Mouse (Mus musculus) ovary, postnatal 36 days (tissue): ENCODE measurements at regions not wholly inside any gene's neighbourhood (a gene's known extent, or its start where the extent isn't known, plus 50 kb on each side); places are given as distances from the start of the nearest gene placed in this dataset.

Experiments
- DNase-seq: peaks from one replicate; pipeline ENCODE4 v3.0.0; 2022; ENCODE audit warnings: low spot score, mixed read lengths

DNA sequence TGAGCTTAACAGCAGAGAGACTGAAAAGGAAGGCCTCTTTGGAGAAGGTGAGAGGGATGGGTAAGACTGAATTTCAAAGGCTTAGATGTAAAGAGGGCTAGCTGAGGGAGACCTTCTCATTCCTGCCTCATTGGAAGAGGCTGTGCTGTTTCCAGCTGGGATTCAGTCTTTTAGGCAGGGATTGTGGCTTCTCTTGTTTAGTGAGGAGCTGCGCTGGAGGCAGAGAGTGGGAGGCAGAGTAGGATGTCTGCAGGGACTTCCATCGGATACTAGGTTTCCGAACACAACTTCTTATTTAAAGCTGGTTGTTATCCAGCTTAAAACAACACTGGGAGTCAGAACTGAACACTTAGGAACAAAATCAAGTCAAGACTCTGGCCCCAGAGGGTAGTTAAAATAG is 194.8 kb upstream of the Ppargc1a start:
- no peak for DNase-seq

DNA sequence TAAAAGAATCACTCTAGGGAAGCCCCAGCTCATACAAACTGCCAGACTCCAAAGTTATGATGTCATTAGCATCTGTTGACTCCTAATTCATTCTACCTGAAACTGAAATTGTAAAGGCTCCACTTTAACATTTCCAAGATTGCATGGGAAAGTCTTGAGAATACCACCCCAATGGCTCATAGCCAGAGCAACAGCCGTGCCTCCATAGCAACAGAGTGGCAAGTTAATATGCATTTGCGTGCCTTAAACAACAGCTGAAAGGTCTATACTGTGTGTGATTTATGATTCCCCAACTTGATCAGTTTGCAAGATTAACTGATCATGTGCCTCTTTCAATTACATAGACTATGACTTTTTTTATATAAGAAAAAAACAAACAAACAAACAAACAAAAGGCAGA is 190.8 kb upstream of the Ppargc1a start:
- DNase-seq: no peak

DNA sequence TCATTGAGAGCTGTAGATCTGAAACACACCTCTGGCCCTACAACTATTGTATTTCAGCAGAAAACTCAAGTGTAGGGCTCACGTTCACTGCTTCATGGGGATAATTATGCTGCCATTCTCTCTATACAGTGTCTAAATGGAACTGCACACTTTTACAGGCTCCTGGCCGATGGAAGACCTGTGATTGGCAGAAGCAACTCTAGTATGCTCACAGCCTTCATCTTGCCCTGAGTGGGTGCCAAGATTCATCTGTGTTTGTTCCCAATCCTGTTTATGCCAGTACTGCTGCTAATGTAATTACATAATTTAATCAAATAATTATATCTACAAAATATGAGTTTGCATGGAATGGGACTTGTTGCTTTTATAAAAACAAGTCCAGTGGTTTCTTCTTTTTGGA is 190.3 kb upstream of the Ppargc1a start:
- no peak for DNase-seq

DNA sequence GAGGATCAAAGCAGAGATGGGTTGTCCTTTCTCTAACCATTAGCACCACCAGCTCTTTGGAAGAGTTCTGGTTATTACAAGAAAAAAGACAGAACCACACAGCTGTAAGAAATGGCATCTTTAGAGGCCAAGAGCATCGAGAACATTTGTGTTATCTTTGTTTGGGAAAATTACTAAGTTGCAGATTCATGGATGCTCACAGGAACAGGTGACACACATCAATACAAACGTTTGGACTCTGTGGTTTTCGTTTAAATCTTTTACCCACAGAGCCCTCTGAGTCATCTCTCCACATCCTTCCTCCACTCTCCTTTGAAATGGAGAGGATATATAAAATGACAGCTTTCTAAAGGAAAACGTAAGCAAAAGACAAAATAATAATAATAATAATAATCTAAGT is 184.5 kb upstream of the Ppargc1a start:
- no peak for DNase-seq

DNA sequence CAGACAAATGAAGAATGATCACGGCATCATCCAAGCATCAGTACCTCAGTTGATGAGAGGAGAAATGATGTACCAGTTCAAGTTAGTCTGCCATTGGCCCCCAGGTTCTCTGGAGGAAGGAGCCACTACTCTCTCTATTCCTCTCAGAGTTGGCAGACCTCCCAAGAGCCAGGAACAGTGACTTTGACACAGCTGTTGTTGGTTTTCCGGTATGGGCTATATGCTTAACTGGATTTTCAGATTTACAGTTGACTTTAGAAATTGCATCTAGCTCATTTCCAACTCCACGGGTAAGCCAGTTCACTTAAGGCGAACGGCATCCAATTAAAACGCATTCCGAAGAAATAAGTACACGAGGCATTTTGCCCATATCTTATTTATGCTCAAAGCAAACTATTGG is 182.9 kb upstream of the Ppargc1a start:
- DNase-seq: no peak

DNA sequence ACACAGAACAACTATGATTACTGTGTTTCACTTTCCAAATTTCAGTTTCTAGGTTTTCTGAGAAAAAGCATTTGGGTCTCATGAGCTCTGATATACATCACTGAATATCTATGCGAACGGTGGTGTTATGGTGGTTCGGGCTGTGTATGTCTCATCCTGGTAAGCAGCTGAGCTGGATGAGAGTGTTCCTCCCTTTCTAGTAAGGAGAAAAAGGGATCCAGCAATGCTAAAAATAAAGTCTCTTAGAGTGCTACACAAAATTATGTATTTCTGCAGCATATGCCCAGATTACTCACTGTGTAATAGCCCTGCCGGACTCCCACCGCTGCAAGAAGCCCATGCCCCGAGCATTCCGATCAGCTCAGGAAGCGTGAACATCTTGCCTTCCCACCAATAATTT is 173.4 kb upstream of the Ppargc1a start:
- DNase-seq: no peak

DNA sequence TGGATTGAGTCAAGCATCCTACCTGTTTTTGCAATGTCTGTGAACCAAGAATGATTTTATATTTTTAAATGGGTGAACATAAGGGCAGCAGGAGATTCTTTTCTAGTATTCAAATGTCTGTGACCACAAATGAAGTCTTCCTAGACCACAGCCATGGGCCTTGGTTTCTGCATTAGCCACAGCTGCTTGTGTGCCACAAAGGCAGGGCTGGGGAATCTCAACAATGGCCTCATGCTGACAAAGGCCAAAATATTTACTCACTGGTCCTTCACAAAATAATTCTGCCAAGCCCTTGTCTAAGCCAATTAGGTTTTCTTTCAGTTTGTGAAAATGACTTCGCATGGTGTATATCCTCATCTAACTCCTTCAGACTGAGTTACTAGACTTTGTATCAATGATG is 162.7 kb upstream of the Ppargc1a start:
- DNase-seq: no peak

DNA sequence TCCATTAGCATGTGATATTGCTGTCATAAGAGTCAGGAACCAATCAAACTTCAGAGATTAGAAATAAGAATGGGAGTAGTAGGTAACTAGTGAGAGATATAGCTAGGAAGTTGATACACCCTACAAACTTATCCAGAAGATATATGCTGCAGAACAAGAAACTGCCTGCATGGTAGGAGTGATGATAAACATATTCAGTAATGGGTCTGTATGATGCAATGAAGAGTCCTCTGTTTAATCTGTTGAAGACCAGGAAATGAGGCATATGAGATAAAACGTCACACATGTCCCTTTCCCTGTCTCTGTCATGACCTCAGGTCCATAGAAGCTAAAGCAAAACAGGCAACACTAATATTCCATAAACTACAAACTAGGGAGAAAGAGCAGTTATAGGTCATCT is 162.2 kb upstream of the Ppargc1a start:
- no peak for DNase-seq

DNA sequence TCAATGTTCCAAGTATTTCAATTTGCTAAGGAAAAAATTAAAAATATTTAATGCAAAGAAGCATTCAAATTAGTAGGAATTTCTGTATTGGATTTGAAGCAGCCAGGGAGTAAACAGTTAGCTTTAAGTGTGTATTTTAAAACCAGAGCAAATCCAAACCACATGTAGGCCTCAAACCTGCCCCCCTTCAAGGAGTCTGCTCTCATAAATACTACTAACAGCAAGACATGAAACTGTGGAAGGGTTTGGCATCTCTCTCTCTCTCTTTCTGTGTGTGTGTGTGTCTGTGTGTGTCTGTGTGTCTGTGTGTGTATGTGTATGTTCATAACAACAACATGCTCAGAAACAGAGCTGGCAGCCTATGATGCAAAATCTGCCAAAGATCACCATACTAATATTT is 159.2 kb upstream of the Ppargc1a start:
- no peak for DNase-seq

DNA sequence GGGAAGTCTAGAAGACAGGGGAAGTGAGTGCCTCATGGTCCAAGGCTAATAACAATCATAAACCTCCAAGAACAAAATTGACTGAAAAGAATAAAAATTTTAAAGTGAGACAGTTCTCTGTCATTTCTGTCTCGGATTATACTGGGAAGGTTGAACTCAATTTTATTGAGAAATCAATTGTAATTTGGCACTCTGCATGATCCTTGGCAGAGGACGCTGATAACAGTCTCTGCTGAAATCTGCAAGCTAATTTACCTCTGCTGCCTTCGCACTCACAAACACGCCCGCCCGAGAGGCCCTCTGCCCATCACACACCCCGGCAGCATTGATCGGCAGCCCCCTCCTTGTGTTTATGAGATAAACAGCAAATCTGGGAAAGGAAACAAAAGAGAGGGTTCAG is 151.4 kb upstream of the Ppargc1a start:
- no peak for DNase-seq

DNA sequence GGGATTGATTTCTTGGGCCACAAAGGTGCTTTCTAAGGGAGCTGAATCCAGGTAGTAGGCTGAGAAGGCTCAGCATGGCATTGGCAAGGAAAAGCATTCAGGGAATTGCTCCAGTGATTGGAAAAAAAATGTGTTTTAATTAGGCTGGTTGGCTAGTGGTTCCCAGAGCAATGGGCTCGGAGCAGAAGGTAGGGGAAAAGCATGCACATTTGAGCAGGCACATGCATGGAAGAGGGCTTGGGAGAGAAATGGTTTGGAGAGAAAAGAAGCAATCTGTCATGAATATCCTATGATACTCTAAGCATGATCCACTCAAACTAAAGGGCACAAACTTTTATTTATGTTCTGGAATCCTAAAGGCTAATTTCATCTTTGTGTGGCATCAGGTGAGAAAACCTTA is 150.9 kb upstream of the Ppargc1a start:
- no peak for DNase-seq

DNA sequence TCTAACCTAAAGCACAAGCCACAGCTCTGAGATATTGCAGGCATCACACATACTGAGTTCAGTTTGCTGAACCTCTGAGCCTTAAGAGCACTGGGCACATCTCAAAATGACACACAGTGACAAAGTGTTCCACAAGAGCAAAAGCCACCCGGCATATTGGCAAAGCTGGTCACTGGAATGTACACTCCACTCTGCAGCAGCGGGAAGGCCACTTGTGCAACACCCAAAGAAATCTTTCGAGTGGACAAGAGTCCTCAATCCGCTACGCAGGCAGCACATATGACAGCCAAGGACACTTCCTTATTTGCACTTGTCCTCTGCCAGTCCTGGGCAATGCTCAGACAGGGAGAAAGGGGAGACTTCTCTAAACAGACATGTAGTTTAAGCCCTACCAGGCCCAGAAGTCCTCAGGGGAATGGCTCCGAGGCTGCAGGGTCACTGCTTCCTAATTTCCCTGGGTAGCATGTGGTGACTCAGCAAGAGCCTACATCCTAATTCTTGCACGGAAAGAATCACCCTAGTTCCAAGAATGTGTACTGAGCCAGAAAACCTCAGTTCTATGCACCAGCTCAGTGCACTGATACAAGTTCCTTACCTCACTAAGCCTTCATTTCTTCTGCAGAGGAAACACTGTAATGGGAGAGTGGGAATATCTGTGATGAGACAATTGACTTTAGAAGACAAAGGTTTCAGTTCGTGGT is 144.5 kb upstream of the Ppargc1a start:
- no peak for DNase-seq

DNA sequence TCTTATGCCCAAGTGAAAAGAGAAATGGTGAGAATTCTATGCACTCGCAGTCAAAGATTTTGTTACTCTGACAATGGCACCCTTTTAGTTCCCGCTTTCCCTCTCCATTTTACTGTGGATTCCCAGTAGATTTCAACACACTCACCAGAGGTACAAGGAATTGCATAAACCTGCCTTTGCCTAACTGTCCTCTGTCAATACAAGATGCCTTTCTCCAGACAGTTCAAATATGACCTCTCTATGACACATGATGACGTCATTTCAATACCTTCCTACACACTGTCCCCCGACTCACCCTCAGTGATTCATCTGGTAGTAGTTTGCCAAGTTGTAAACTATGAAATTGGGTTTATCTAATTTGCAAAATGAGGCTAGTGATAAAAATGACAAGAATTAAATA is 143.1 kb upstream of the Ppargc1a start:
- no peak for DNase-seq

DNA sequence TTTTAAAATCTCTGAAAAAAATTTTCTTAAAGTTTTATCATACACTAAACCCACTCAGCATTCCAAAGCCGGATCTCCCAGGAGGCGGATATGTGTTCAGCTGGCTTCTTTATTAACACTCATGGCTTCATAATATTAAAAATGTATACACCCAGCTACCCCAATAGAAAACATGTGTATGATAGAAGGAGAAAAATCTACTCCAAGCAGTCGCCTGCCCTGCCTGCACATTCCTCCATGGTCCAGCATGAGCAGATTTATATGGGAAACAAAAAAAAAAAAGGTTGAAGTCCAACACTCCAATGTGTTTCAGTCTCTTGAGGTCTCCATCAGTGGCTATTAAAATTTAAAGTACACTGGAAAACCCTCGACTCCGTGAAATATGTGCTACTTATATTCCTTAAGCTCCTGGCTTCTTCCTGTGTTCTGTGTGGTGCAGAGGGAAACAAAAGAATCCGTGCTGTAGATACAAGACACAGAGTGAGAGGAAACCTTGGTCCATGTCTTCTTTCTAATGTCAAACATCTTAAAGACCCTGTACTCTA is 142.0 kb upstream of the Ppargc1a start:
- no peak for DNase-seq

DNA sequence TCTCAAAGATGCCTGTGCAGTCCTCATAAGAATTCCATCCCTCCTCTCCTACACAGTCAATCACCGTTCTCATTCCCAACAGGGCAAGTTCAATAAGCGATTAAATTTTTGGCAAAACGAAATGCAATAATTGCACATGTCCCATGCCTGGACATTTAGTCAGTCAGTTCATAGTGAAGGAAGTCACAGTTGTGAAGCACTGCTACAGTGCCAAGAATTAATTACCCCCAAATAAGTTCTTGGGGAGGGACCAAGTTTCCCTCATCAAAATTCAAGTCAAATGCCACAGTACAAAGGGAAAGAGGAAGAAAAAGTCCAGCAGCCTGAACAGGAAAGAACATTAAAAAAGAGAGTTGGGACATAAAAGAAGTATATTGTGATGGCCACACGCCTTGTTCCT is 112.4 kb upstream of the Ppargc1a start:
- no peak for DNase-seq

DNA sequence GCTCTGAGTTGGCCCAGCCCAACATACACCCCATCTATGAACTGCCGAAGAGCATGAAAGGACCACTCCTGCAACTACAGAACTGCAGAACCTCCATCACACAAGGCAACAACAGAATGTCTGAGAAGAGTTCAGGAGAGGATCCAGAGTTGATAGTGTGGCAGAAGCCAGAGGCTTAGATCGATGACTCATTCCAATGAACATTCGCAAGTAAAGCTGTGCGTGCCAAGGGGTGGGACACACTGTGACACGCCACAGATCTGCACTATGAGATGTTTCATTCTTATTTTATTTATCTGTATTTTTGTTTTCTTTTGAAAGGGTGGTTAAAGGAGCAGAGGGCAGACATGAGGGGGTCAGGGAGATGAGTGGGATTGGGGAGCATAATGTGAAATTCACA is 103.7 kb upstream of the Ppargc1a start:
- DNase-seq: no peak

DNA sequence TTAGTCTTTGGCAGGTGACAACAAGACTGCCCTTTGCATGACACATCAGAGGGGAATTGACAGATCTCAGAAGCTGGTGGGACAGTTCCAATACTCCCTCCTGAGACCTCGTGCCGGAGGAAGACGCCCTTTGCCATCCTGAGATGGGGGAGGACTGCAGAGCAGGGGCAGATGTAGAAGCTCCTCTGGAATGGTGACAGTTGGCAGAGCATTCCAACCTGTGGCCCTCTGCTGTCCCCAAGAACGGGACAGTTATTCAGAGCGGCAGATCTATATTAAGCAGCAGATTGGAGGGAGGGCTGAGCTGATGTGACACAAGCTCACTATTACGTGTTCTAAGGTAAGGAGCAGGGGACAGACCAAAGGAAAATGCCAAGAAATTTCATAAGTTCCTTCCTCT is 97.7 kb upstream of the Ppargc1a start:
- DNase-seq: no peak

DNA sequence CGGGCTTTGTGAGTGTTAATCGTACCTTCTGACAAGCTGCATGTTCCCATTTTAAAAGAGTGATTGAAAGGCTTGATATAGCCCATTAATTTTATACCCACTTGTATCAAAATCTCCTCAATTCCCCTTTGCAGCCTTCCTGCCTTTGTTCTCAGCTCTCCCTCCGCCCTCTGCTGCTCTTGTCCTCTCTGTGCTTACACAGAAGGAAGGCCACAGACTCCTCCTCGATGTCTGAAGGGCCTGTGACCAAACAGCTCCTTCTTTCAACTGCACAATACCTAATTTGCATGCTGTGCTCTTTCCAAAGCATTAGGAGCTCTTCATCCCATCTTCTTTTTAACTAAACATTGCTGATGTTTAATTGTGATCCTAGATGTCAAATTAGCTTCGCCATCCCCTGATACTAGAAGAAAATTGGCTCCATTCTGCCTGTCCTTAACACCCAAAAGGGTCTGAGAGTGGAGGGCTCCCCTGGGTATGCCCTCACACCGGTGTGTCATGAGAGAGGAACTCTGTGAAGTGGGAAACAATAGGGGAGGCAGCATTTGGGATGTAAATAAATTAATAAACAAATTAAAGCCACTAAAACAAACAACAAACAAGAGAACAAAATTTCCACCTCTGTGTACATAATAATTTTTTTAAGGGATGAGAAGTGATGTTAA is 90.8 kb upstream of the Ppargc1a start:
- no peak for DNase-seq

DNA sequence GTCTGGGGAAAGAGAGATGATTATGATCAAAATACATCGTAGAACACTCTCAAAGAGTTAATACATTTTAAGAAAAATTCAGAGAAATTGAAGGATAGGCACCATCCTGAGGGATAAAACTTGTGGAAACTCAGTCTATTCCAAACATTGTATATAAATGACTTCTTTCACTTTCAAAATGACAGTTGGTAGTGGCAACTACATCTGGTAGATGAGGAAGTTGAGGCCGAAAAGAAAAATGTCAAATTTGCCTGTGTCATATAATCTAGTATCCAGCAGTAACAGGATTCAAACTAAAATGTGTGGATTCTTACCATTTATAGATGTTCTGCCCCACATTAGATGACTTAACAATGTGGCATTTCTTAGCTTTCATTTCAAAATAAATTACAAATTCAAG is 86.0 kb upstream of the Ppargc1a start:
- DNase-seq: no peak

DNA sequence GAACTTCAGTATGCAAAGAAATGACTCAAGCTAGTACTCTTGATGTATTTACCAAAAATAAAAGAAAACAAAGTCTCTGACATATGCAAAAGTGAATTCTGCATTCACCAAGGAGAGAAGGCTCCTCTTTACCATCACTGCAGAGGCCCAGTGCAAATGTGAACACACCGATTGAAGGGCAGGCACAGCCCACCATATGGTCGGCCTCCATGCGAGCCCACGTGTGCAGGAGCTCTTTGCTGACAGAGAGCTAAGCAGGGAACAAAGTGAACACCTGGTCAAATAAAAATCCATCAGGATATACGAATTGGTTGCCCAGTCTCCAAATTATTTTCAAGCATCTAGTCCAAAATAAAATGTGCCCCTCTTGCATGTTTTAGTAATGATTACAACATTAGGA is 56.9 kb upstream of the Ppargc1a start:
- DNase-seq: no peak
